22 mouse cellular contexts compared by ENCODE assay signal in genomic region chr7:106758800-106759199, GRCm38 (mm10). TPM values are rescaled to one million over a fixed set of nuclear protein-coding genes. Genes with fewer than 3 reads are reported as not detected.
"Had no signal": no experiment of that assay in that cellular context is flagged by ENCODE, and none has a peak within 500 bp of the region (broad histone marks: within the 10 kb centered on the region; RNA-seq: fewer than 3 reads in every experiment).

No protein-coding gene starts in this region.

- H3K9me3 ChIP-seq: liver, embryonic 12.5 days; megakaryocyte, embryonic 14.5 days; midbrain, embryonic 15.5 days; stomach, embryonic 15.5 days had no signal

- H3K36me3 ChIP-seq: limb, embryonic 13.5 days; liver, embryonic 12.5 days; midbrain, embryonic 15.5 days; neural tube, embryonic 13.5 days; stomach, embryonic 15.5 days had no signal

- H3K27ac ChIP-seq: limb, embryonic 13.5 days; liver, embryonic 12.5 days; midbrain, embryonic 15.5 days; neural tube, embryonic 13.5 days; stomach, embryonic 15.5 days had no signal

- H3K4me2 ChIP-seq: limb, embryonic 13.5 days; liver, embryonic 12.5 days; lung, embryonic 14.5 days; midbrain, embryonic 11.5 days; midbrain, embryonic 15.5 days; neural tube, embryonic 13.5 days; stomach, embryonic 15.5 days had no signal

- H3K9ac ChIP-seq: limb, embryonic 13.5 days; liver, embryonic 12.5 days; lung, embryonic 14.5 days; midbrain, embryonic 15.5 days; neural tube, embryonic 13.5 days; stomach, embryonic 15.5 days had no signal

- H3K4me1 ChIP-seq: limb, embryonic 13.5 days; liver, embryonic 12.5 days; megakaryocyte, embryonic 14.5 days; midbrain, embryonic 15.5 days; neural tube, embryonic 13.5 days; stomach, embryonic 15.5 days had no signal

- H3K4me3 ChIP-seq: limb, embryonic 13.5 days; liver, embryonic 12.5 days; megakaryocyte, embryonic 14.5 days; midbrain, embryonic 15.5 days; neural tube, embryonic 13.5 days; stomach, embryonic 15.5 days had no signal

- H3K27me3 ChIP-seq: limb, embryonic 13.5 days; liver, embryonic 12.5 days; megakaryocyte, embryonic 14.5 days; midbrain, embryonic 15.5 days; neural tube, embryonic 13.5 days; stomach, embryonic 15.5 days had no signal

- ATAC-seq: intestine, embryonic 16.5 days; liver, embryonic 12.5 days; midbrain, embryonic 15.5 days had no signal

- DNase-seq: kidney, adult 8-10 months; kidney, postnatal 25 days; layer of hippocampus, adult 9-11 months; layer of hippocampus, postnatal 36 days; left cerebral cortex, postnatal 4 days; lung, embryonic 14.5 days; right cerebral cortex, adult 18-20 months; right cerebral cortex, postnatal 25 days; thymus, adult 2 months; thymus, postnatal 25 days had no signal

RNA-seq across cellular contexts. Expression of gene Olfr698, which starts 3.6 kb away (rescaled TPM):
- total RNA-seq: layer of hippocampus, postnatal 36 days; left cerebral cortex, postnatal 4 days had no signal
- polyA plus RNA-seq: intestine, embryonic 16.5 days; kidney, embryonic 16.5 days; limb, embryonic 13.5 days; liver, embryonic 12.5 days; liver, embryonic 16.5 days; lung, embryonic 14.5 days; midbrain, embryonic 11.5 days; midbrain, embryonic 15.5 days; neural tube, embryonic 13.5 days; stomach, embryonic 15.5 days; thymus, adult 2 months; urinary bladder, adult 2 months had no signal

RNA-seq across cellular contexts. Expression of gene Olfr697, which starts 16.6 kb away (rescaled TPM):
- total RNA-seq: layer of hippocampus, postnatal 36 days; left cerebral cortex, postnatal 4 days had no signal
- polyA plus RNA-seq: intestine, embryonic 16.5 days; kidney, embryonic 16.5 days; limb, embryonic 13.5 days; liver, embryonic 12.5 days; liver, embryonic 16.5 days; lung, embryonic 14.5 days; midbrain, embryonic 11.5 days; midbrain, embryonic 15.5 days; neural tube, embryonic 13.5 days; stomach, embryonic 15.5 days; thymus, adult 2 months; urinary bladder, adult 2 months had no signal

RNA-seq across cellular contexts. Expression of gene Olfr699, which starts 34.2 kb away (rescaled TPM):
- total RNA-seq: layer of hippocampus, postnatal 36 days; left cerebral cortex, postnatal 4 days had no signal
- polyA plus RNA-seq: intestine, embryonic 16.5 days; kidney, embryonic 16.5 days; limb, embryonic 13.5 days; liver, embryonic 12.5 days; liver, embryonic 16.5 days; lung, embryonic 14.5 days; midbrain, embryonic 11.5 days; midbrain, embryonic 15.5 days; neural tube, embryonic 13.5 days; stomach, embryonic 15.5 days; thymus, adult 2 months; urinary bladder, adult 2 months had no signal

RNA-seq across cellular contexts. Expression of gene Olfr695, which starts 42.6 kb away (rescaled TPM):
- total RNA-seq: layer of hippocampus, postnatal 36 days; left cerebral cortex, postnatal 4 days had no signal
- polyA plus RNA-seq: intestine, embryonic 16.5 days; kidney, embryonic 16.5 days; limb, embryonic 13.5 days; liver, embryonic 12.5 days; liver, embryonic 16.5 days; lung, embryonic 14.5 days; midbrain, embryonic 11.5 days; midbrain, embryonic 15.5 days; neural tube, embryonic 13.5 days; stomach, embryonic 15.5 days; testis, adult 2 months; thymus, adult 2 months; urinary bladder, adult 2 months had no signal

RNA-seq across cellular contexts. Expression of gene Olfr700, which starts 49.8 kb away (rescaled TPM):
- total RNA-seq: layer of hippocampus, postnatal 36 days; left cerebral cortex, postnatal 4 days had no signal
- polyA plus RNA-seq: intestine, embryonic 16.5 days; kidney, embryonic 16.5 days; limb, embryonic 13.5 days; liver, embryonic 12.5 days; liver, embryonic 16.5 days; lung, embryonic 14.5 days; midbrain, embryonic 11.5 days; midbrain, embryonic 15.5 days; neural tube, embryonic 13.5 days; stomach, embryonic 15.5 days; thymus, adult 2 months; urinary bladder, adult 2 months had no signal
